Mouse (Mus musculus): ENCODE results near the gene Apip.

The Apip gene

DNA sequence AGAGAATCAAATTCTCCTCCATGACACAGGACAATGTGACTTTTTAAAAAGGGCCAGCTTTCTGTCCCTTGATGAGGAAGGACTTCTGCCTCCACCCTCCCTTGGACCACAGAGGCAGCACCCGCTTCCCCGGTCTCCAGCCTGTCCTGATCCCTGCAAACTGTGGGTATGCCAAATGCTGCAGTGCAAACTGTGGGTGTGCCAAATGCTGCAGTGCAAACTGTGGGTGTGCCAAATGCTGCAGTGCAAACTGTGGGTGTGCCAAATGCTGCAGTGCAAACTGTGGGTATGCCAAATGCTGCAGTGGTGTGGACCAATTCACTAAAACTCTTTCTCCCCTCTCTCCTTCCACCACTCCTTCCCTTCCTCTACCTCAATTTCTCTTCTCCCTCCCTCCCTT, 32.7 kb downstream of the Apip start:
- DNase-seq = no peak

- no peak for DNase-seq
Measured at GRCm38 (mm10) chr2:103111669-103112068, 38.2 kb downstream of the Apip start.

GRCm38 (mm10) chr2:103117212-103117611, 43.7 kb downstream of the Apip start:
- no peak for DNase-seq

GRCm38 (mm10) chr2:103118324-103119196, 45.1 kb downstream of the Apip start:
- no peak for DNase-seq

GRCm38 (mm10) chr2:103119197-103119854, 45.9 kb downstream of the Apip start:
- DNase-seq = no peak

DNA sequence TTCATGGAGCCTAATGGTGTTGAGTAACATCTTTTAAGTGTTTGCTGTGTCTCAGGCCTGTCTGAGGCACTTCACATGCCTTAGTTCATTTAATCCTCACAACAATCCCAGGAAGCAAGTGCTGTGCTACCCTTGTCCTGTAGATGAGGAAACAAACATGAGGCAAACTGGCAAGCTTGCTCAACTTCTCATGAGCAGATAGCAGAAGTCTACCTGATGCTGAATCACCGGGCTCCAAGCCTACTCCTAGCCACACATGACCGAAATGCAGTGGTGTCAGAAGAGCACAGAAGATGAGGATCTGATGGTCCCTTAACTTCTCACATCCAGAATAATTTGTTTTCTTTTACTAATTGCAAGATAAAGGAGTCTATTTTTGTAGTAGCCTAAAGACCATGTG, 56.2 kb downstream of the Apip start:
- no peak for DNase-seq

DNA sequence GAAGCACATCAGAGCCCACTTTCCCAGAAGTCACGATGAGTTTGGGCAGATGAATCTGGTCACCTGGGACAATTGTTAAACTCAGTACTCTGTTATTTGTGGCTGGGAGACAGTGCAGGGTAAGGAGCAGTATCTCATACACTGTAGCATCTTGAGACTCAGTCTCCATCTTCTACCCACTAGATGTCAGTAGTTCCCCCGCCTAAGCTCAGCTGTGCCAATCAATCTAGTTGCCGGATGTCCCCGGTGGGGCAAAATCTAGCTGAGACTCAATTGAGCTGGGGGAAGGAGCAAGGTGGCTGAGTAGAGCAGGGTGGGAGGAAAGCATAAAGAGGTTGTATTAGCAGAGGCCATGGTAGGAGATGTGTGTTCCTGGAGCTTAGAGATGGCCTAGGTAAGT, 57.7 kb downstream of the Apip start:
- DNase-seq = no peak

DNA sequence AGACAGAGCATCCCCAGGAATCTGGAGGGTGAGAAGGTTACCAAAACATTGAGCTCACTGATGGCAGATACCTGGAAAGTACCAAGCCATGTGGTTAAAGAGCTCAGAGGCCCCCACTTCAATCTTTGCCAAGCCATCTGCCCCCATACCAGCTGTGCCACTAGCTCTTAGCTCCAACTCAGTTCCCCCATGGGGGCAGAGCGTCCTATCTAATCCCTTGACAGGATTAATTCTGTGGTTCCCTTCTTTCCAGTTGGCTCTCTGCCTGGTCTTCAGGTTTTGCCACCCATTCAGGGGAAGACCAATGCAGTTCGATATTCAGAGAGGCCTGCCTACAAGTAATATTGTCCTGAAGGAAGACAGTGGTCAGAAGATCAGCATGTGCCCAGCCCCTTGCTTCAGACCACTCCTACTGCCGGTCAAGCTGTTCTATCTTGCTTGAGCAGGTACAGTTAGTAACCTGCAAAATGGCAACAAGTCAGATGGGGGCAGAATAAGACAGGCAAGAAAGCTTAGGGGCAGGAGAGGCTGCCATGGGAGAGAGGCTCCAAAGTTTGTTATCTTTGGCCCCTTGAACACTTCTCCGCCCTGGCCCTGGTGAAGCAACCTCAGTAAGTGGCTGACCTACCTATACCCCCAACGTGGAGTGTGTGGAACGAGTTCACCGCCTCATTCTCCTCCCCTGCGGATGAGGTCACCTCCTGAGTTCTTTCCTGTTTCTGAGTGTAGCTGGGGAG, 65.2 kb downstream of the Apip start:
- no peak for DNase-seq
